Mouse (Mus musculus) stomach, postnatal 0 days (tissue): ENCODE data around the gene Pcnx2.

Experiments
- CTCF ChIP-seq: IDR thresholded peaks from 2 replicates; pipeline ENCODE4 v1.5.1; 2016; ENCODE audit warnings: antibody characterized with exemption, low read depth, mild to moderate bottlenecking, moderate library complexity
- EP300 ChIP-seq: optimal IDR thresholded peaks from 2 replicates; pipeline ENCODE3; 2016; ENCODE audit warnings: antibody characterized with exemption

GRCm38 (mm10) chr8:125742406-125742805 is 155.7 kb downstream of the Pcnx2 start:
- no peak for TF ChIP-seq CTCF
- no peak for TF ChIP-seq EP300
